Mouse (Mus musculus) spleen, embryonic (tissue): ENCODE results near the gene Comp.

Experiments
- CTCF ChIA-PET: fragments of 350-600 bp; sonication (Branson Sonifier 250); formaldehyde crosslinking; loops from one replicate; lab custom pipeline; 2022; lab: Charles Lee

The Comp gene

GRCm38 (mm10) chr8:70396184-70396583, 22.8 kb downstream of the Comp start:
- CTCF ChIA-PET = no interaction called here

DNA sequence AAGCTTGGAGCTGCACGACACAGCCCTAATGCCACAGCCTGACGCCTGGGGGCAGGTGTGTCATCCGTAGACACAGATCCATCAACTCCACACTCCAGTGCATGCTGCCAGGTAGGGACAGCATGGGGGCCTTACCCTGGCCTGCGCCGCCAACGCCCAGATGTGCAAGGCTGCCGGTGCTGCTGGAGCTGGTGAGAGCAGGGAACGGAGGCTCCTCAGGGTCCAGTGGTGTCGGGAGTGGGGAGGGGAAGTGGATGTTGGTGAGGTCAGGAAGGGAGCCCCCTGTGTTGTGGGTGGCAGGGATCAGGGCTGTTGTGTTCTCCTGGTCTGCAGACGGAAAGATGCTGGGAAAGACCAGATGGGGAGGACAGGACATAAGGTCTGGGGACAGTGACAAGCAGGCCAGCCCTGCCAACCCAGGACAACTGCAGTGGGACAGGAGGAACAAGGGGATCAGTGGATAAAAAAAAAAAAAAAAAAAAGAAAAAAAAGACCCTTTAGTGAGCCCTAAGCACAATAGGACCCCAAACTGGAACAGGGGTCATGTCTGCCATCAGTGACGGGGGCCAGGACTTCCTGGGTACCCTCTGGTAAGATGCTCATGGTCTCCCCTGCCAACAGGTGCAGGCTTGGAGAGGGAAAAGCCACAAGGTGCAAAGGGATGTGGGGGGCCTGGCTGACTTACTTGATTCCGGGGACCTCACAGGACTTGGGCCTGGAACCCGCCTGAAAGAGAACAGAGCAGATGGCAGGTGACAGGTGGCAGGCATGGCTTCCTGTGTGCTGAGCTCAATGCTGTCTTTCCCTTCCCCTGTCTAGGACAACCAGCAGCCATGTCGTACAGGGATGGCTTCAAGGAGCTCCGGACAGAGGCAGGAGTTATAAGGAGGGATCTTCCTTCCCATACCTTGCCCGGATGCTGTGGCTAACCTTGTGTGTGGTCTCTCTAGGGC, 24.5 kb downstream of the Comp start:
- CTCF ChIA-PET = no interaction called here

DNA sequence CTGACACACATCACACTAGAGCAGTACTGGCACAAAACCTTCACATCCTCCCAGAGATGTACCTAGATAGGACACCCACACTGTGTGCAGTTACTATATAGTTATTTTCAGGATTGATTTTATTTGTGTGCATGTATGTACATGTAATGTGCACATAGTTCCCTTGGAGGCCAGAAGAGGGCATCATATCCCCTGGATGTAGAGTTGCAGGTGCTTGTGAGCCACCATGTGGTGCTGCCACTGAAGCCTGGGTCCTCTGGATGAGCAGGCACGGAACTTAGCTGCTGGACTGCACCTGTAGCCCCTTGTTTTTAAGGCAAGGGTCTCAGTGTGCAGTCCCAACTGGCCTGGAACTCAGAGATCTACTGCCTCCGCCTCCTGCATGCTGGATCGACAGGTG, 30.9 kb downstream of the Comp start:
- CTCF ChIA-PET = interaction anchor here (0.6 kb wide), 1 partner anchor 18 kb away, joined by 12 read pairs; no protein-coding TSS in a partner anchor

DNA sequence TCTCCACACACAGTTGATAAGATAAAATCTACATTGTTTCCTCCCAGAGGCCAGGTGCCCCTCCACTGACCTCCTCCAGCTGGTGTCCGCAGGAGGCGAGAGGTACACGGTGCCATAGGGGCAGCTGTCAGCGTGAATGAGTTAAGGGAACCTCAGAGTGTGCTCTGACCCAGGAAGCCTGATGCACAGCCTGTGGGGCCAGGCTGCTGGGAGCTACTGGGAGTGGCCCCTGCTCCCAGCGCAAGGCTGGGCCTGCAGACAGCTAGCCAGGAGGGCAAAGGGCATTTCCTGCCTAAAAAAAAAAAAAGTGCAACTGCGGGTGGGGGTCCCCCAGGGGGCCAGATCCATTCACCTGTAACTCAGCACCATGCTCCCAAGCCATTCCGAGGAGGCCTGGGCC, 31.8 kb downstream of the Comp start:
- CTCF ChIA-PET = no interaction called here

GRCm38 (mm10) chr8:70406427-70407069, 33.2 kb downstream of the Comp start:
- CTCF ChIA-PET = interaction anchor here (0.5 kb wide), 1 partner anchor 136 kb away, joined by 3 read pairs; no protein-coding TSS in a partner anchor

GRCm38 (mm10) chr8:70408301-70408700, 34.9 kb downstream of the Comp start:
- CTCF ChIA-PET = no interaction called here

DNA sequence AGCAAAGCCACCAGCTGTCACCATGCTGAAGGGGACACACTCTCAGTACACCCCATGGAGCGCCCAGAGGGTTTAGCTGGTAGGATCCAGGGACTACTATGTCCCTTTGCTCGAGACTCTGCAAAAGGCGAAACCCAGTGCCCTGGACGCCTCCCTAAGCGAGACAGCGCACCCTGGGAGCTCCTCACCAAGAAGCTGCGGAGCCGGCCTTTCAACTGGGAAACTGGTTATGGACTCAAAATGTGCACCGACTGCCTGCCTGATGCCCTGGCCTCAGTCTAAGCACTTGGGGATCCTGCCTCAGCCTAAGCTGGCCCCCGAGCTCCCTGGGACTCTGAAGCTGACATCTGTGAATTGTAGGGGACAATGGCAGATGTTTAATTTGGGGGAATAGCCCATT, 35.7 kb downstream of the Comp start:
- CTCF ChIA-PET = no interaction called here

DNA sequence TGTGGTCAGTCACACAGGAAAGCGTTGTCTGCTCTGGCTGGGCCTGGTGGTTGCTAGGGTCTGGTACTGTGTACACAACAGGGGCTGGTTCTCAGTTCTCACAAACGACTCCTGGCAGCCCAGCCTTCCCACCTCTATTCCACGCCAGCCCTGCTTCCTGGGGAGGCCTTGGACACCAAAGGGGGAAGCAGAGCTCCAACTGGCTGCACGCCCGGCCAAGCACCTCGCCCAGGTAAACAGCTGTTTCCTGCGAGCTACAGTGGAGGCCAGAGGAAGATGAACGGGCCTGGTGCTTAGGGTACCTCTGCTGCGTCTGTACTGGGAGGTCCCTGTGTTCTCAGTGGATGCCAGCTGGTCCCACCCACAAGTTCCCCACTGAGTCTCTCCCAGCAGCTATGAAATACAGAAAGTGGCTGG, 36.1 kb downstream of the Comp start:
- CTCF ChIA-PET = no interaction called here

- CTCF ChIA-PET = no interaction called here
Observed at GRCm38 (mm10) chr8:70410281-70410680, 36.9 kb downstream of the Comp start.

GRCm38 (mm10) chr8:70414310-70414946, 41.1 kb downstream of the Comp start:
- CTCF ChIA-PET = no interaction called here

DNA sequence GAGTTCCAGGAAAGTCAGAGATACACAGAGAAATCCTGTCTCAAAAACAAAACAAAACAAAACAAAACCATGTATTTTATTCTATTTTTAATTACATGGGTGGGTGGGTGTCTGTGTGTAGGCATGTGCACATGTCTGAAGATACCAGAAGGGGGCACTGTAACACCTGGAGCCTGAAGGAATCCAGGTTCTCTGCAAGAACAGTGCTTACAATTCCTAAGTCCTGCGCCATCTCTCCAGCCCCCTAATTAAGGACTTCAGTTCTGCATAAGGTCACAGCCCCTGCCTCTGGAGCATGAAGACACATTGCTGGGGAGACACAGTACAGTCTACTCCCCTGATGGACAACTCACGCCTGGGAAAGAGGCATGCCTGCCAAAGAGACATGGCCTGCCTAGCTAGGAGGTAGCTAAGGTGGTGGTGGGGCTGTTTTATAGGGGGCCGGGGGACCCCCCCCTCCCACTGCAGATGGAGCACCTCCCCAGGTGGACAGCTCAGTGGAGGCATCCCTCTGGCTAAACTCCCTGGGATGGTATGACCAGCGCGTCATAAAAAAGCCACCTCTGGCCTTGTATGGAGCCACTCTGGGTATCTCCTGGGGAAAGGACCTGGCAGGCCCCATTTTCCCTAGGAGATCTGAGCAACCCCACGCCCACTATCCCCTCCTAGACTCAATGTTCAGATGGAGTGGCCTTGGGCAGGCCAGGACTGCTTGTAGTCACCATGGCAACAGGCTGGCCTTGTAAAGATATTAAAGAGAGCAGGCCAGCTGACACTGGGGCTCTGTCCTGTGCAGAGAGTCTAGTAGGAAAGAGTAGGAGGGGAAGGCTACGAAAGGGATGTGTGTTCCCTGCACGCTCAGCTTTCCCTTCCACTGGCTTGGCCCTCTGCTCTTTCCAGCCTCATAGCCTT, 42.4 kb downstream of the Comp start:
- CTCF ChIA-PET = interaction anchor here (0.6 kb wide), 1 partner anchor 16 kb away, joined by 3 read pairs; no protein-coding TSS in a partner anchor

- CTCF ChIA-PET = no interaction called here
Observed at GRCm38 (mm10) chr8:70416941-70417340, 43.6 kb downstream of the Comp start.

DNA sequence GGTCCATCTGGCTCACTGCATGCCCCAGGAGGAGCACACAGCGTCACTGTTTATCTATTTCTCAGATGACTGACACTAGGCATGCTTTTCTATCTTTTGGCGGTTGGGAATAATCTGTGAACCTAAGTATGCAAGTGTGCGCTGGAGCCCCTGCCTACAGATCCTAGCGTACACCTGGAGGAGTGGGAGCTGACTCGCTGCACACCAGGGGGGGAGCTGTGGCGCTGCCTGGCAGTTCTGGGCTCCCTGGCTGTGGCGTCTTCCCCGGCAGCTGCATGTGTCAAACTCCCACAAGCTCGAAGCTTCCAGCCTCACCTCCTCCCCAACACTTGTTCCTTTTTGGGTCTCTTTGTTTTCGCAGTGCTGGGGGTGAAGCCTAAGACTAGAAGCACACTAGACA, 44.6 kb downstream of the Comp start:
- CTCF ChIA-PET = no interaction called here

GRCm38 (mm10) chr8:70418954-70419353, 45.6 kb downstream of the Comp start:
- CTCF ChIA-PET = no interaction called here

- CTCF ChIA-PET = no interaction called here
Observed at GRCm38 (mm10) chr8:70419879-70420643, 46.7 kb downstream of the Comp start.

DNA sequence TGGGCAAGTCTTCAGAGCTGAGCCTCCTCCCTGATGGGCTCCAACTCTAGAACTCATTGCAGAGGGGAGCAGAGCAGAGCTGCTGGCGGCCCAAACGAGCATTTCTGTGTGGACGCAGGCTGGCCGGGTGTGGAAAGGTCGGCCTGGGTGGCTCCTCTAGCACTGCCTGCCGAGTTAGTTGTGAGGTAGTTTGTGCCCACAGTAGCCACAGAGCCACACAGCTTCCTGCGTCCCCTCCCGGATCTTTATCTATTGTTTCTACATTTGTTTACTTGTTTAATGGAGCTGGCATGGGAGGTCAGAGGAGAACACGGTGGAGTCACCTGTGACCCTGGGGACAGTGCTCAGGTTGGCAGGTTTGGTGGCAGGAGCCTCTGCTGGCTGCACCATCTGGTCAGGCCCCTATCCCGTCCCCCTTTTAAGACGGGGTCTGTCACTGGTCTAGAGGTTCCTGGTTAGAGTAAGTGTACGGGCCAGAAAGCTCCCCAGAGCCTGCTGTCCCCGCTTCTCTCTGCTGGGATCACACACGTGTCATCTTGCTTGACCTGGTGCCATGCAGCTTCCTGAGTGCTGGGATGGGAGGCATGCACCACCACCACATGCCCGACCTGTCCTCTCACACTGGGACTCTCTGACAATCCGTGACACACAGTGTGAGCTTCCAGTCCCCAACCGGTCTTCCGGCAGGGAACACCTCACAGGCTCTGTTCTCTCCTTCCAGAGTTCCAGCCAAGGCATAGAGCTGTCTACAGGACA, 48.2 kb downstream of the Comp start:
- CTCF ChIA-PET = interaction anchor here (0.5 to 0.6 kb wide), 2 partner anchors 17 to 260 kb away, joined by 4 to 12 read pairs; no protein-coding TSS in a partner anchor

DNA sequence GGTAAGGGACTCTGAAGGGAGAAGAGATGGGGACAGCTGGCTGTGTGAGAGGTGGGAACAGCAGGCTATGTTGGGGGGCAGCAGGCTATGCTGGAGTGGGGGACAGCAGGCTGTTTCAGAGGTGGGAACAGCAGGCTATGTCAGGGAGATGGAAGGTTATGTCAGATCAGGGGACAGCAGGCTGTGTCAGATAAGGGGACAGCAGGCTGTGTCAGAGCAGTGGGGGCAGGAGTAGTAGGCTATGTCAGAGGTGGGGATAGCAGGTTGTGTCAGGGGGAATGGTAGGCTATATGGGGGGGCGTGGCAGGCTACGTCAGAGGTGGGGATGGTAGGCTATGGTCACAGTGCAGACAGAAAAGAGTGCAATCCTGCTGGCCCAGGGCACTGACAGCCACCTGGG, 49.4 kb downstream of the Comp start:
- CTCF ChIA-PET = no interaction called here

DNA sequence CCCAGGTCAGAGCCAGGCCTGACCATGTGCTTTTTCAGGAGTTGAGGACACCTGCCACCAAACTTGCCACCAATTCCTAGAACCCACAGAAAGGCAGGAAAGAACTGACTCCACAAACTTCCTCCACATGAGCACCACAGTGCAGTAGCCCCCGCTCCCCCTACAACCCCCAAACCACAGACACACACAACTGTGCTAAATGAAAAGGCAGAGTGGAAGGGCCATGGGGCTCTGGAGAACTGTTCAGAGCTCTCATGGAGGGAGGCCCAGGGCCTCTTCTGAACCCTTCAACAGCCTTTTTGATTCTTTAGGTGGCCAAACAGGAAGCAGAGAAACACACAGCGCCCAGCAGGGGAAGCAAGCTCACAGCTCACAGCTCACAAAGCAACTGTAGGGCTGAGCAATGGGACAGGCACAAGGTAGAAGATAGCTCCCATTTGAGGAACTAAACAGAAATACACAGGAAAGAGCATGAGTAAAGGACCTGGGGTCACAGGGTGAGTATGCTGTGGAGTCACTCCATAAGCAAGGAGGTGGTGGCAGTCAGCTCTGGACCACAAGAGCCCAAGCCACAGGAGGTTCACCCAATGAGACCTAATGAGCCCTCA, 53.0 kb downstream of the Comp start:
- CTCF ChIA-PET = interaction anchor here (1.0 kb wide), 1 partner anchor 78 kb away, joined by 3 read pairs; no protein-coding TSS in a partner anchor

DNA sequence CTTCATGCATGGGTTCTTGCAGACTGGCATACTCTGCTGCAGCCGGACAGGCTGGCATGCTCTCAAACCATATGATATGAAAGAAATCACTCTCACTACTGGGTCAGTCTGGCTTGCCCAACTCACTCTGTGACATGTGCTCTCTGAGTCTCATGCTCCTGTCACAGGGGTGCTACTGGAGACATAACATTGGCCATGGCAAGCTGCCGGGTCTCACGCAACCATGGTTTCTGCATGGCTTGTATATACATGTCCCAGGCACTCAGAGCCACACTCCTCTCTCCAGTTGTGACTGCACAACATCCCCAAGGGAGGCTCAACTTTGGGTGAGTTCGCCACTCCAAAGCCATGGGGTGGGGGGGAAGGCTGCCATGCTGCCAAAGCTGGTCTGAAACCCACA, 57.9 kb downstream of the Comp start:
- CTCF ChIA-PET = no interaction called here
